Mouse (Mus musculus): ENCODE measurements around the gene Col19a1.
"Not testable (repeated sequence)": the region's sequence is repeated elsewhere in the genome, so short reads cannot be mapped to it uniquely, and the experiment has no call there.

Col19a1 gene

DNA sequence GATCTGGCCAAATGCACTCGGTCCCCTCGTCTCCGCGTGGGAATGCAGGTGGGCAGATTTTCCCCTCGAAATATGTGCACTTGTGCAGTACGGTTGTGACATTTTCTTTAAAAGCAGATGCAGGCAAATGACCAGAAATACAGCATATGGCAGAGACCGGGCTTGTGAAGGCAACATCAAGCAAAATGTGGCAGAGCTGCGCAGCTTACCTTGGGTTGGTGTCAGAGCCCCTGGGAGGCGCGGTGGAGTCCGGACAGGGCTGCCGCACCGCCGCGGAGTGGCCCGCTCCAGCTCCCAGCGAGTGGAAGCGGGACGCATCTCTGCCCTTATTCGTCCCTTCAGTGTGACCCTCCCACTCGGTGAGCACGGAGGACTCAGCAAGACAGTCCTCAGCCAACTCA, at the start of gene Col19a1:
Gene Col19a1, minus strand, starts transcription at position 332 of the 401 bp plus-strand sequence.
- DNase-seq (ENCODE audit: extremely low read depth, low read depth, low spot score) = no peak

- no peak for DNase-seq (ENCODE audit: extremely low read depth, low read depth, low spot score)
These were observed 46.4 kb upstream of the Col19a1 start for GRCm38 (mm10) chr1:24633553-24634132.

GRCm38 (mm10) chr1:24612556-24612955, 25.3 kb upstream of the Col19a1 start:
- DNase-seq (ENCODE audit: extremely low read depth, low read depth, low spot score) = not testable (repeated sequence)

DNA sequence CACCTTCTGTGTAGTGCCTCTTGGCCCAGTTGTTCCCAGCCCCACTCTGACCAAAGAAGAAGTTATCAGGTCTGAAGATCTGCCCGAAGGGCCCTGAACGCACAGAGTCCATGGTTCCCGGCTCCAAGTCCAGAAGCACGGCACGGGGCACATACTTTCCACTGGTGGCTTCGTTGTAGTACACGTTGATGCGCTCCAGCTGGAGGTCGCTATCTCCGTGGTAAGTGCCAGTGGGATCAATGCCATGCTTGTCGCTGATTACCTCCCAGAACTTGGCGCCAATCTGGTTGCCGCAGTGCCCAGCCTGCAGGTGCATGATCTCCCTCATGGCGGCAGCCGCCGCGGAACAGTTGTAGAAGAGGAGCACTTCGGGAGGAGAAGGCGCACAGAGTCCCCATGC, 7.8 kb upstream of the Col19a1 start:
- DNase-seq (ENCODE audit: extremely low read depth, low read depth, low spot score) = no peak

DNA sequence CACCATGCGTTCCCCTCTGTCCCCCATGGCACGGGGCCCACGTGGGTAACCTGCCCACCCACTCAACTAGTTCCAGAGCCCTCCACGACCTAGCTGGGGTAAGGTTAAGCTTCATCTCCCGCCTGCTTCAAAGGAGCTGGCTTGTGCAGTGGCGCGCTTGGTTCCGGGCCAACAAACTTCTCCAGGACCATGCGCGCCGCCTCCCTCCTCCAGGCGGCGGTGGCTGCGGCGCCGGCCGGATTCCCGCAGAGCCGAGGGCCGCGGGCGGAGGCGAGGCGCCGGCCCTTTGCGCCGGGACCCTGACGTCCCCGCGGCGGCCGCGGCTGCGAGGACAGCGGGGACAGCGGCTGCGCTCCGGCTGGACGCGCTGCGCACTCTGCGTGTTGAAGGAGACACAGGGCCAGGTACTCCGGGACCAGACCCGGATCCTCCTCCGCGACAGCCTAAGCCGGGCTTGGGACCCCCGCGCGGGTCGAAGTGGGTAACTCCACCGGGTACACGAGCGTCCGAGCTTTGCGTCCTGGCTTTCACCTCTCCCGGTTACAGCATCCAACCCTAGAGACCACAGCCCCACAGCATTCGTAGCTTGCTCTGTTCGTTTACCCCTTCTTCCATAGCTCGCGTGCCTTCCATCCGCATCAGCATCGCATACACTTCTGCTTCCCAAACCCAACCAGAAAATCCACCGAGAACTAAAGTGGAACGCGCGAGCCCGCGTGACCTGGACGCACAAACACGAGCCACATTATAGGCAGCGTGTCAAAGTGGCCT, 717 bp downstream of the Col19a1 start:
- DNase-seq (ENCODE audit: extremely low read depth, low read depth, low spot score) = no peak

DNA sequence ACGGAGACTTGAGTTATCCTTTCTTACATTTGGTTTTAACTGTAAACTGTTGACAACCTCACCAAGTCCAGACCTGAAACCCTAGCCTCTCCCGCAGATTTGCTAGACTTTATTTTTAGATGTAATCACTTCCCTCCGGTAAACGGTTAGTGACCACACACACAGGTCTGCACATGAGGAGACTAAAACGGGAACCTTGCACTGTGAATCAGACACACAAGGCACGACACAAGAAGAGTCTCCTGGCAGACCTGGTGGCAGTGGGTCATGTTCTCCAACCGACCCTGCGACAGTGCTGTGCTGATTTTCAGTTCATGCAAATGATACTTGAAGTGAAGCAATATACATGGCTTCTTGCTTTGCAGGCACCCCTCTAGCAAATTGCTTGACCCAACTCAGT, 14.7 kb downstream of the Col19a1 start:
- DNase-seq (ENCODE audit: extremely low read depth, low read depth, low spot score) = no peak

DNA sequence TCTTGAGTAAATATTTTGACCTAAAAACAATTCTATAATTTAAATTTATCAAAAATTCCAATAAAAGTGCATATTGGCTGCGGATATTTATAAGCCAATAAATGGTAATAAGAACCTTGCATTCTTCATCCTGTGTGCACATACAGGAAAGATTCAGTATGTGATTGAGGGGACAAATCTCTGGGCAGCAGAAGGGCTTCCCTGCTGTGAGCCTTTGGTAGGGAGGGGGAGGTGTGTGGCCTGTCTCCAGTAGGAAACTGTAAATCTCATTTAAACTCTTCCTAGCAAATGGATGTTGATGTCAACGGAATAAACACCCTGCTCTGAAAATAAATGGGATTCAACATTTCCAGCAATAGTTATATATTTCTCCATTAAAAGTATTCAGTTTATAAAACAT, 23.2 kb downstream of the Col19a1 start:
- no peak for DNase-seq (ENCODE audit: extremely low read depth, low read depth, low spot score)

DNA sequence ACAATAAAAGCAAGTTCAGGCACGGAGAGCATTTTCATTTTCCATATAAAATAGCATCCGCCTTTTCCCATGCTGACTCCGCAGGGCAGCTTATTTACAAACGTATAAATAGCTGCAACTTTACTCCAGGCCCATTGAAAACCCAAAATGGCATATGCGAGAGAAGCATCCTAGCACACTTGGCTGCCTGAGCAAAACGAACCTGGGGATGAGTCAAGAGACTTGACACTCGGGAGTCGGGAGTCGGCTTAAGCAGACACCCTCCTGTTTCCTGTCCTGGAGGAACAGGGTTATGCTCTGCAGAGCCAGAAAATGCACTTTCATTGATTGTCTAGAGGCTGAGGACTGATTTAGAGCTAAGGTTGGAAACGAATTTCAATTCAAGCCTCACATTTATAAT, 29.3 kb downstream of the Col19a1 start:
- no peak for DNase-seq (ENCODE audit: extremely low read depth, low read depth, low spot score)

GRCm38 (mm10) chr1:24553462-24553861, 33.8 kb downstream of the Col19a1 start:
- DNase-seq (ENCODE audit: extremely low read depth, low read depth, low spot score) = no peak

DNA sequence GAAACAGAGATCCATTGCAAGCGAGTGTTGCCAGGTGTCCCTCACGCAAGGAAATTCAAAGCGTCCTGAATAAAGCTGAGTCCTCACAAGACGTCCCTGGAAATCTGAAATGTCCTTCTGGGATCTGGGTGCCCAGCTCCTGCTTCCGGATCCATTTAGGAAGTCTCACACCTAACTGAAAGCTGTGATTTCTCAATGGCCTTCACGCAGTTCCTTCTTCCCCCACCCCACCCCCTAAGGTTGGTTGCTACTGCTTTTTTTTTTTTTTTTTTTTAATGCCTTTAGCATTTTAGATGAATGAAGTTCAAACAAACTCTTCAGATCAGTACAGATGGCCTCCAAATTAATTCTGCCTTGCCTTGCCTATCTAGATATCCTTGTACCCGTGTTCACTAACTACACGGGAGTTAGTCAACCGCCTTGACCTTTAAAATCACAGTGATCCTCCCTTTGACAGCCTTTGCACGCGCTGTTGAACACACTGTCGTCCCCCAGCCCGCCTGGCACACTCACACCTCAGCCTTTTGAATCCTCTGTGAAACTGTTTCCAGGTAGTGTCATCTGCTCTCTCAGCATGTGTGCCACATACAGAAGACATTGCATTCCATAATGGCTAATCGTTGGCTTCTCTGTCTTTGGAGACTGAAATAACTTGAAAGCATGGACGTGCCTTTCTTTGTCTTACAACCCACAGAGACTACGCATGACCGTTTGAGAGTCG, 36.6 kb downstream of the Col19a1 start:
- DNase-seq (ENCODE audit: extremely low read depth, low read depth, low spot score) = no peak

DNA sequence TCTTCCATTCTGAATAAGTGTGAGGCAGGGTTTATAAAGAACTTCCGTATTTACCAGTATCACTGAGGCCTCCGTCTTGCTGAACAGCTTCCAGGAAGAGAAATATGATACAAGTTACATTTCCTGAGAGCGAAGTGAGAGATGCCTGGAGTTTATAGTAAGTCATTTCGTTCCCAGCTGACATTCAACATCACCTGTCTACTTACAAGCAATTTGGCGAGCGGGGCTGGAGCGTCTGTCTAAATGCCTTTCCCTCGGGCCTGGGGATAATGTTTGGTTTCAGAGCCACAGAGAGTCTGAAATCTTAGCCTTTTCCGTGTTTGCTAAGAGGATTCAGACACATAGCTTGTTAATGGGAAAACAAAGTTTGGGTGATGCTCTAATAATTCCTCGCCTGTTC, 37.2 kb downstream of the Col19a1 start:
- no peak for DNase-seq (ENCODE audit: extremely low read depth, low read depth, low spot score)

- DNase-seq (ENCODE audit: extremely low read depth, low read depth, low spot score) = no peak
These were observed 38.2 kb downstream of the Col19a1 start for GRCm38 (mm10) chr1:24549050-24549449.

DNA sequence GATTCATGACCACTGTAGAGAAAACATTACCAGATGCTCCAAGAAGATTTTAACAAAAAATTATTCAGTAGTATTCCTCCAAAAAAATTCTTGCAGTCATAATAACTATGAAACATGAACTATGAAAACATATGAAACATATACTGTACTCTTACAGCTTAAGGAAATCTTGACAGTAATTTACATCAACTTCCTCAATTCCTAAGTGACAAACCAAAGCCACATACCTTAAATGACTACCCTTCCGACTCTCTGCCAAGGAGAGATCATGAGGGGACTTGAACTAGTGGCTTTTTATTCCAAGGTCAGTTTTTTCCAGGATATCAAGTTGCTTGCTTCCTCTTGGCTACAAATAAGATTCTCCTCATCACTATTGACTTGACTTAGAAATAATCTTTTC, 39.7 kb downstream of the Col19a1 start:
- no peak for DNase-seq (ENCODE audit: extremely low read depth, low read depth, low spot score)

- no peak for DNase-seq (ENCODE audit: extremely low read depth, low read depth, low spot score)
These were observed 47.4 kb downstream of the Col19a1 start for GRCm38 (mm10) chr1:24539852-24540251.

- no peak for DNase-seq (ENCODE audit: extremely low read depth, low read depth, low spot score)
These were observed 60.1 kb downstream of the Col19a1 start for GRCm38 (mm10) chr1:24527194-24527593.

DNA sequence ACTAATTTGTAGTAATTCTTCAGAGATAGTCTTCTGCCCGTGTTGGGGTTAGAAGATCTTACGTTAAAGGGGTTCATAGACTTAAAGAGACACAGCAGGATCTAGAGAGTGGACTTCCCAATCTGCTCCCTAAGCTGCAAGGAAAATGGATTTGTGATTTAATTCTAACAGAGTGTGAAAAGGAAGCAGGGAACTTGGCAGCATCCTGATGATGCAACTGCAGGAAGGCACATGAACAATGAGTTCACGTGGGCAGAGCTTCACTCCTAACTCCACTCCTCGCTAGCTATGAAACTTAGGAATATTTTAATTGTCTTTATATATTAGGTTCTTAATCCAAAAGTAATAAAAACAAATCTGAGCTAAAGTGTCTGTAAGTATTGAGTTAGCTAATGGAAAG, 69.8 kb downstream of the Col19a1 start:
- DNase-seq (ENCODE audit: extremely low read depth, low read depth, low spot score) = no peak

GRCm38 (mm10) chr1:24515341-24515740, 71.9 kb downstream of the Col19a1 start:
- no peak for DNase-seq (ENCODE audit: extremely low read depth, low read depth, low spot score)

- DNase-seq (ENCODE audit: extremely low read depth, low read depth, low spot score) = no peak
These were observed 75.7 kb downstream of the Col19a1 start for GRCm38 (mm10) chr1:24511536-24511935.

GRCm38 (mm10) chr1:24495400-24495799, 91.9 kb downstream of the Col19a1 start:
- no peak for DNase-seq (ENCODE audit: extremely low read depth, low read depth, low spot score)

DNA sequence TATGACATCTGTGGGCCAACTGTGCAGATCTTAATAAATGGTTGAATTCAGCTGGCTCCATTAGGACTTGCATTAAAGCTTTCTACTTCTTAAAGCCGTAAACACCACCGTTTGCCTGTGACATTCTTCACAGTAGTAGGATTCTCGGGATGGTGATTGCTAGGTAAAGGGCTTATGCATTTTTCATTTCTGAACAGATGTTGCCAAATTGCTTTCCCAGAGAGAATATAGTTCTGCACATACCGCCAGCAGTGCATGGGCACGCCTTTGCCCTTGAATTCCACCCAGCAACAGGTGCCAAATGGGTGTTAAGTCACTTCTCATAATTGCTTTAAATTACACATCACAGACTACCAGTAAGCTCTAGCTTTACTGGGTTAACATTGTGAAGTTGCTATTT, 103.1 kb downstream of the Col19a1 start:
- no peak for DNase-seq (ENCODE audit: extremely low read depth, low read depth, low spot score)

DNA sequence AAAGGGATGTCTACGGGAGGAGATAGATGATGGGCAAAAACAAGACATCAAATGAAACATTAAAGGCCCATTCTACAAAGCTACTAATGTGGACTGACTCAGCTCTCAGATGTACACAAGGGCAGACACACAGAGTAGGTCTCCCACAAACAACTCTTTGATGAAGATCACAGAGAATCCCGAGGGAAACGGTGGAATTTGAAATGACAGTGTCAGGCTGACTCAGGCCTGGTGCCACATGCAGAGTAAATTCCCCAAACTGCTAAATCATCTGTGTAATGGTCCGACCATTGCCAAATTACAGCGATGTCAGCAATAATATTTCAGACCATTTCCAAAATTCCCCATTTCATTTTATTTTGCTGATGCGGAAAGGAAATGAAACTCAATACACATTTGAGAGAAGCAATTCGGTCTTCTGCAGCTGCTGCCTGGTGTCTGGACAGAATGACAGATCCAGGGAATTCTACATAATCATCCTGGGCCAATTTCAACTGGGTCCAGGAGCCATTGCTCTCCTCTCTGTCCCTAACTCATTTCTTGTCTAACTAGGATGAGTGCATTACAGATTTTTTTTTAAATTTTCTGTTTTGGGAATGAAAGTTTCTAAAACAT, 116.1 kb downstream of the Col19a1 start:
- DNase-seq (ENCODE audit: extremely low read depth, low read depth, low spot score) = no peak

GRCm38 (mm10) chr1:24470633-24471032, 116.6 kb downstream of the Col19a1 start:
- no peak for DNase-seq (ENCODE audit: extremely low read depth, low read depth, low spot score)

All from fat pad, adult 2 months (tissue).